Mouse (Mus musculus): ENCODE results near the gene Ganab.

Gene Ganab

GRCm38 (mm10) chr19:8929224-8930088 is 31.6 kb downstream of the Ganab start, which contains the start of the genes Rom1 and Eml3:
Gene Rom1 (minus strand): TSS chr19:8929356.
Gene Eml3 (plus strand): TSS chr19:8929552.
- no peak for DNase-seq (ENCODE audit: low read depth, low spot score)

GRCm38 (mm10) chr19:8930117-8930516 is 32.2 kb downstream of the Ganab start:
- DNase-seq (ENCODE audit: low read depth, low spot score): no peak

- DNase-seq (ENCODE audit: low read depth, low spot score): no peak
Observed at GRCm38 (mm10) chr19:8930771-8931170, 32.9 kb downstream of the Ganab start.

GRCm38 (mm10) chr19:8936736-8937135 is 38.9 kb downstream of the Ganab start:
- DNase-seq (ENCODE audit: low read depth, low spot score): no peak

- no peak for DNase-seq (ENCODE audit: low read depth, low spot score)
Observed at GRCm38 (mm10) chr19:8940526-8941133, 42.8 kb downstream of the Ganab start.

- DNase-seq (ENCODE audit: low read depth, low spot score): no peak
Observed at GRCm38 (mm10) chr19:8941136-8941514, 43.3 kb downstream of the Ganab start.

- peak; percentile 89 for DNase-seq (ENCODE audit: low read depth, low spot score)
Observed at GRCm38 (mm10) chr19:8941515-8942217, 43.8 kb downstream of the Ganab start, which contains the start of gene Mta2. Gene Mta2 (plus strand): TSS chr19:8941875.

GRCm38 (mm10) chr19:8942276-8942964 is 44.5 kb downstream of the Ganab start:
- DNase-seq (ENCODE audit: low read depth, low spot score): no peak

- no peak for DNase-seq (ENCODE audit: low read depth, low spot score)
Observed at GRCm38 (mm10) chr19:8943047-8943446, 45.2 kb downstream of the Ganab start.

- no peak for DNase-seq (ENCODE audit: low read depth, low spot score)
Observed at GRCm38 (mm10) chr19:8944062-8944461, 46.2 kb downstream of the Ganab start.

- DNase-seq (ENCODE audit: low read depth, low spot score): no peak
Observed at GRCm38 (mm10) chr19:8944750-8945149, 46.9 kb downstream of the Ganab start.

GRCm38 (mm10) chr19:8945251-8945650 is 47.4 kb downstream of the Ganab start:
- no peak for DNase-seq (ENCODE audit: low read depth, low spot score)

GRCm38 (mm10) chr19:8946929-8947328 is 49.1 kb downstream of the Ganab start:
- no peak for DNase-seq (ENCODE audit: low read depth, low spot score)

GRCm38 (mm10) chr19:8950190-8950589 is 52.3 kb downstream of the Ganab start:
- DNase-seq (ENCODE audit: low read depth, low spot score): no peak

GRCm38 (mm10) chr19:8952241-8952640 is 54.4 kb downstream of the Ganab start:
- DNase-seq (ENCODE audit: low read depth, low spot score): no peak

GRCm38 (mm10) chr19:8953135-8954039 is 55.5 kb downstream of the Ganab start, which contains the start of gene Tut1:
Gene Tut1 (plus strand): TSS chr19:8953847.
- DNase-seq (ENCODE audit: low read depth, low spot score): peak; percentile 94

GRCm38 (mm10) chr19:8954171-8954570 is 56.3 kb downstream of the Ganab start:
- no peak for DNase-seq (ENCODE audit: low read depth, low spot score)

GRCm38 (mm10) chr19:8962256-8962655 is 64.4 kb downstream of the Ganab start:
- DNase-seq (ENCODE audit: low read depth, low spot score): no peak

GRCm38 (mm10) chr19:8965075-8965474 is 67.2 kb downstream of the Ganab start:
- no peak for DNase-seq (ENCODE audit: low read depth, low spot score)

- no peak for DNase-seq (ENCODE audit: low read depth, low spot score)
Observed at GRCm38 (mm10) chr19:8965771-8966170, 67.9 kb downstream of the Ganab start.

- no peak for DNase-seq (ENCODE audit: low read depth, low spot score)
Observed at GRCm38 (mm10) chr19:8966198-8966589, 68.3 kb downstream of the Ganab start.
